Mouse (Mus musculus): Measurements from ENCODE around the gene Rela.

GRCm38 (mm10) chr19:5692086-5692912, 55.0 kb downstream of the Rela start:
- TF ChIP-seq CTCF (IDR thresholded peaks at IDR 0.05; ENCODE audit: borderline replicate concordance, insufficient read depth, low read depth, low read length) (no peak), POLR2A (IDR thresholded peaks at IDR 0.05; ENCODE audit: borderline replicate concordance, insufficient read depth, low read length) (no peak)
